Mouse (Mus musculus) lung, adult 18-20 months (tissue): ENCODE measurements at regions not wholly inside any gene's neighbourhood (a gene's known extent, or its start where the extent isn't known, plus 50 kb on each side); places are given as distances from the start of the nearest gene placed in this dataset.

ENCODE experiments used
- DNase-seq, 2 experiments: peaks; one replicate each; pipeline ENCODE4 v3.0.0; 2022; ENCODE audit warnings: mixed read lengths in 2 of 2

DNA sequence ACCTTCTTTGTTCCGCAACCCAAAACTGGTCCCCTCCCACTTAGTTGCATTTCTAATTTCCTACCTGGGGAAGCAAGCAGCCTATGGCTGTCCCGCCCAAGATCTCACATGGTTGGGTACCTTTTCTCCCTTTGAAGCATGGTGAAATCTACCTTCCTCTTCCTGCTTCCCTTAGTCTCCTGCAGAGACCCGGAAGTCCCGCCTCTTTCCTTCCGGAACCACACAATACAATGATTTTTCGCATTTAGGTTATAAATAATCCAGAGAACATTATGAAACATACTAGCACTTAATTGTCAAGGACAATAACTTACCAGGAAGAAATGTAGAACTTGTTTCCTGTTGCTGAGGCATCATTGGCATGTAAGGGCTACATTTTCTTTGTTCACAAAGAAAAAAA, 58.8 kb downstream of the 1700009N14Rik start:
- no peak for DNase-seq

DNA sequence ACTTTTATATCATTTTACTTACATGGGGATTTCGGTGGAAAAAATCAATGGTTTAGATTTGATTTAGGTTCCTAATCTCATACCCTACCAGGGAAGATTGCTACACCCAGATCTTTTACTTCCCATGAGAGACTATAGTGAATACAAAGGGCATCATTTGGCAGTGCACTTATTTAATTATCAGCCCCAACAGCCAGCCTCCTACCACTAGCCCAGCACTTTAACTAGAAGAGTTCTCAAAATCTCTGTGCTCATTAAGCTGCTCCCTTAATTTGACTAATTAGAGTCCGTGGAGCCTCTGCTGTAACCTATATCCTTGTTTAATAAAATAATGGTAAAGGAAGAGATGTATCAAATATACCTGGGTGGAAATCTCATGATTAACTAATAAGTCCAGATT, 77.4 kb downstream of the 1700009N14Rik start:
- DNase-seq, result no peak

DNA sequence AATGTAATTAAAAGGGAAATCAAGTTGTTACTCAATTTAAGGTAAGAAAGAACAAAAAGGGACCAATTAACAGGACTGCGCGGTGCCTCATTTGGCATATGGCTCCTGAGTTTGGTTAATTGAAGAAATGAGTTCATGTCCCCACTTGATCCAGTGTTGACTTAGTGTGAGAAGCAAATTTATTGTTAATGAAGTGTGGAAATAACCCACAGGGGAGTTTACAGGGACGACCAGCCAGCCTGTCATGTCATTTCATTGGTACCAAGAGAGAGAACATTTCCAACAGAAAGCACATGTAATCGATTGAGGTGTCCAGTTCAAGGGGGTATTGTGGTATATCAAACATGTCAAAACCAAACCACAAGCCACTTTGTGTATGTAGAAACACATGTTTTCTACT, 78.6 kb downstream of the 1700009N14Rik start:
- no peak for DNase-seq

DNA sequence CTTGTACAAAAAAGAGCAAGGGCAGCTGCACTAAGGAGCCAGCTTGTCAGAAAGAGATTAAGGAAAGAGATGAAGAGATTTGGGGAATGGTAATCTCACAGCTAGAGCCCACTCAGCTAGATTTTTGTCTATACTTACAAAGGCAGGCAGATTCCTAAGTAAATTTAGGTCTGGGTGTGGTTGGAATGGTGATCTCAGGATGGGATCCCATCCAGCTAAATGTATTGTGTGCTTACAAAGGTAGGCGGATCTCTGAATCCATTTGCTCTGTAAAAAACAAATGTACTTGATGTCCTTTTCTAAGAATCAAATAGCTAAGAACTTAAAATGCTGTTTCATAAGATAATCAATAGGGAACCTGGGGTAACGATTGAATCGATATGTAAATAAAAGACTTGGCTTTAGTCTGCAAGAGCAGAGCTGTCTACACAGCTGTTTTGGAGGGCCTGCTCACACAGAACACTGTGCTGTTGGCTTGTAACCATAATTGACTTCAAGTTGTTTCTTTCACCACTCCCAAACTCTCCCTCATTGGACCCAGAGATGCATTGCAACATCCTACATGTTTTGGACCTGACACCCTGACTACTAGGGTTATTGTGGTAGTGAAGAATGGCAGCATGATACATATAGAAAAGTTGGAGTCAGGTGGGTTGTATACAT, 106.1 kb downstream of the 1700009N14Rik start:
- DNase-seq, result no peak

DNA sequence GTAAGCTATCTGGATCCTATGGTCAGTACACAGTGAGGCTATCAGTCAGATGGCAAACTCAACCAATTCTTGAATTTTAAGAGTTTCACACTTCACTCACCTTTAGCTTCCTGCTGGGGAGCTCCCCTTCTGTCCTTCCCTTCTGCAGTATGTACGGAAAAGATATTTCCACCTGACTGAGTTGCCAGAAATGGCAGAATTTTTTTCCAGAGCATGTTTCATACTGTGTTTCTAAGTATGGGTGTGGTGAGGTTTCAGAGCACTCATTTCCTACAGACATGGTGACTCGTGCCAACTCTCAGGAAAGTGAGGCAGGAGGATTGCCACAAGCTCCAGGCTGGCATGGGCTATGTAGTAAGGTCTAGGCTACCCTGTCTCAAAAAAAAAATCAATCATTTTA, 147.3 kb downstream of the 1700009N14Rik start:
- DNase-seq, result no peak

DNA sequence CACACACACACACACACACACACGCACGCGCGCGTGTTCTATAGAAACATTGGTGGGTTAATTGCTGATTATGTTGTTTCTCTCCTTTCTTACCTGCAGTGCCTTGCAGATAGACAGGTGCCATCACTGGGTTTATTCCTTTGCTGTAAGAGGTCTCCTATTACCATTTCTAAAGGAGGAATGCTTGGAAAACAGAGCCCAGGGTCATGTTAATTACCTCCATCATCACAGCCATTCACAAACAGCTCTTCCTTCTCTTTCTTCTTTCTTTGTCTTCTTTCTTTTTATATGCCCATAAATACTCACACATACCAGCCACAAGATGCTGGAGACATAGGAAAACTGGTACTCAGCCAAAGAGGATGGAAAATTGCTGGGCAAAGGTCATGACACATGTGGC, 155.0 kb downstream of the 1700009N14Rik start:
- no peak for DNase-seq

DNA sequence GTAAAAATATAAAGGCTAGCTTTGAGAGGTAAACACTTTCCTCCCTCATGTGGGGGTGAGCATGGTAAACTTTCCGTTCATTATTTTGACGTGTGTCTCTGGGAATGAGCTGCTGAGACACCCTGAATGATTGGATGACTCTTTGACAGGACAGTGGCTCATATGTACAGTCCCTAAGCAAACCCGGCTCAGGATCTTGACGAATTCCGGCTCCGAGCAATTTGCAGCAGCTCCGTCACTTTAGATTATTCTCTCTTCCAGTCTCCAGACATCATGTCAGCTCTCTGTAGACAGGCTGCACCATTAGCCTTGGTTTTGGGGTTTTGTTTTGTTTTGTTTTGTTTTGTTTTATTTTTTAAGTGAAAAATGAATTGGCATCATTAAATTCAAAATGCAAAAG, 194.0 kb downstream of the 1700009N14Rik start:
- DNase-seq, result no peak

DNA sequence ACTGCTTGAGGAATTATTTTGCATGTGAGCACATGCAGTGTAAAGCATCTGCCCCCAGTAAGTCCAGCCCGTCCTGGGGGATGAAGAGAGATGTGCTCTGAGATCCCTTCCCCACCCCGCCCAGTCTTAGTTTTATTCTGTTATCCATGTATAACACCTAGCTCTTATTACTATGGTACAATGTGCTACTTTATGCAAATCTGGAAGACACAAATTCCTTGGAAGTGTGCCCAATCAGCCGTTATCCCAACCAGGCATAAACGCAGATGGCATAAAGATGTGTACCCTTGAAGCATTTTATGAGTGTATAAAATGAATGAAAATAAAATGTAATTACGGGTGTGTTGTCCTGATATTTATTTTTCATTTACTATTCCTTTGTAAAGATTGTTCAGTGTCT, 194.8 kb downstream of the 1700009N14Rik start:
- DNase-seq, result no peak

DNA sequence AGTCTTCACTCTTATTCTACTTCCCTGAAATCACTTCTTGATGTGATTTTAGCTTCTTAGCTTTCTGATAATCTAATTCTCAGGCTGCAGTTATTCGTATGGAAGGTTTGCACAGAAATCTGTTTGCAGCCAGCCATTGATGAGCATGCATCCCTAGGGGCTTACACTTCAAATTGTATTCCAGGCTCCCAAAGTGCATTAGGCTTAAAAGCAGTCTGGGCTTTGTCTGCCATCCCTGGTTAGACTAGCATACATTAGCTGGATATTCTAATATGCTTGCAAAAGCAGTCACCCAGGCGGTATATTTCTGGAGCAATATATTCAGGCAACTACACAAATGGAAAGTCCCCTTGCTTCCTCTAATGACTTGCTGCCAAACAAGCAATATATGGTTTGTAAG, 210.4 kb downstream of the 1700009N14Rik start:
- no peak for DNase-seq

DNA sequence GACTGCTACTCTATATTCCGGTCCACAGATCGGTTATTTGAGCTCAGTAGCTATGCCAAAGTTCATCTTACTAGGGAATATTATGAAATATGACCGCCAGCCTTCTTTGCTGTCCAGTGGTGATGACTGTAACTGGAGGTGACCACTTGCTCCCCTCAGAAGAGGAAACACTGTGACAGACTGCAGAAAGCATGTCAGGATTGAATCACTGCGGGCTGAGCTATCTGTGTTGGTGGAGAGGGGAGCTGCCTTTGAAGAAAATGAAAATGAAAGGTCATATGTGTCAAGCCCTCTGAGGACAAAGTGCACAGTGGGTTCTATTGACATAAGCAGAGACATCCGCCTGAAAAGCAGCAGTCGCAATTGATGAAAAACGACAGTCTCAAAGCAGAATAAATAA, 222.5 kb downstream of the 1700009N14Rik start:
- no peak for DNase-seq

DNA sequence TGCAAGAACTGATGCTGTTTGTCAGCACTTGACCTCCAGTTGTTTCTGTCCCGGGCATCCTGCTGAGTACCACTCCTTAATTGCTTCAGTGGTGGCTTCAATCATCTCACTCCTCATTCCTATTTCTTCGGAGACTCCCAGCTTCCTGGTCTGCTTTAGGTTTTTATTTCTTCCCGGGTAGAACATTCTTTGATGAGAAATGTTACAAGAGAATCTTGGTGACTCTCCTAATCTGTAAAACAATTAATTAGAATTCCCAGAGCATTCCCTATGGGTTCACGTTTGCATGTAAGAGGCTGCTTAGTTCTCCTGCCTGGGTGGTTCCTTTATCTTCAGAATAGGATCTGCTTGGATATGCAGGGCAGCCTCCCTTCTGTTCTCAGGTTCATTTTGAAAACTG, 245.1 kb downstream of the 1700009N14Rik start:
- DNase-seq, result no peak

DNA sequence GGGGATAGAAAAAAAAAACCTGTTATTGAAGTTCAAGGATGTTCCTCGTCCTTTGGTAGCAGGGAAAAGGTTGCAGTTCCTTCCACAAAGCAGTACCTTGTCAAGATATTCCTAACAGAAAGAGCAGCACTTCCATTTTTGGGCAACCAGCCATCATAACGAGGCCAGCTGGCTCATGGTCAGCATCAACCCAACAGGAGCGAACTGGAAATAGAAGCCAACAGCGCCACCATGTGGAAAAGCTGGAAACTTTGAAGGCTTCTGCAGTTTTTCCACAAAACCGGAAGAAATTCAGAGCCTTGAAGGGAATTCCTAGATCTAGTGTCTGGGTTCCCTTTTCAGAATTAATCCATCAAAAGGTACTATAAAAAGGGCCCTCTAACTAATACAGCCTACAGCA, 247.5 kb downstream of the 1700009N14Rik start:
- peak; percentile 13 to 15 for DNase-seq

DNA sequence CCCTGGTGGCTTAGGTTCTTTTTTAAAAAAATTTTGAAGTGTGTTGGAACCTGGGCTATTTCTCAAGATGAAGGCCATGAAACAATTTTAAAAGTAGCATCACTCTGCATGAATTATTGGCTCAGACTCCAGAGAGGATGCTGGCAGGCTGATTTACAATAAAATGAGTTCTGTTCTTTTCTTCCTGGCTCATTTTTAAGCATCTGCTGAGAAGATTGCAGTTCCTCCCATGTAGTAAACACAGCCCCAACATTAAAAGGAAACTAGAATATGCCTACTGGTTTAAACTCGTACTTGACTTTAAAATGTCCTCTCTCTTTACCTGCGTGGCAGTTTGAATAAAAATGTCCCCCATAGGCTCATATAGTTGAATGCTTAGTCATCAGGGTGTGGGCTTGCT, 249.3 kb downstream of the 1700009N14Rik start:
- DNase-seq, result no peak

DNA sequence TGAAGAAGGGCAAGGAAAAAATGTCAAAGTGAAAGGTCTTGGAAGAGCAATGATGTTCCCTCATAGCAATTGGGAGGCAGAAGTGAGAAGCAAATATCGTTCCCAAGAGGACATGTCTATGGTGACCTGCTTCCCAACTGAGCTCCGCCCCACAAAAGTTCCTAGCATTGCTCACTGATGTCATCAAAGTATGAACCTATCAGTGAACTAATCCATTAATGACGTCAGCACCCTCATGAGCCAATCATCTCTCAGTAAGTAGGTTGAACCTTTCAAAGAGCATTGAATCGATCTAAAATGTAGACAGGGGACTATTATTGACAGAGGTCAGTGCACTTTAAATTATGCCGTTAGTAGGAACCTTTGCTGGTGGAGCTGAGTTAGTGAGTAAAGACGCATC, 267.4 kb downstream of the 1700009N14Rik start:
- DNase-seq, result no peak

DNA sequence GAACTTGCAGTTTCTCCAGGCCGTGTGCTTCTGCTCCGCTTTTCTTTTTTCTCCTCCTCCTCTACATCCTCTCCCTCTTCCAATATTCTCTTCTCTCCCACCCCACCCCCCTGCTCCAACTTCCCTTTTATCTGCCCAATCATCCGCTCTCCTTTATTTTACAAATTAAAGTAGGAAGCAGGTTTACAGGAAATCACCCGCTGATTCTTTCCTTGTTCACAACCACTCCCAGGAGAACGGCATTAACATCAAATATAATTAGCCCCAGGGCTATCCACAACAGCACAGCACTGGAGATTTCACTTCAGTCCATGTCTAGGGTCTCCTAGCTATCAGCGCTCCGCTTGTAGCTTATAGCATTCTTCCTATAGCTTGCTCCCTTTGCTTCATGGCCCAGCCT, 268.6 kb downstream of the 1700009N14Rik start:
- DNase-seq, result no peak

DNA sequence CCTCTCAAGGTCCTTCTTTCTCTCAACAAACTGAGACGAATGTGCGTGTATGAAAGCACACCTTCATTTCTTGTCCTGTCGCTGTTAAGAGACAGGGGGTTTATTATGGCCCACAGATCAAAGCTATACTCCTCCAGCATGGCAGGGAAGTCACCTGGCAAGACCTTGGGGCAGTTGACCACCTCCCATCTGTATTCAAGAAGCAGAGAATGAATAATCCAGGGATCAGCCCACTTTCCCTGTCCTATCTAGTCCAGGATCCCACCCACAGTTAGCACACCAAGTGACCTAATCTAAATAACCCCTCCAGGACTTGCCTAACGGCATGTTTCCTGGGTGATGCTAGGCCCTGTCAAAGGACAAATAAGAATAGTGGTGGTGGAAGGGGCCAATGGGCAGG, 269.9 kb downstream of the 1700009N14Rik start:
- no peak for DNase-seq

DNA sequence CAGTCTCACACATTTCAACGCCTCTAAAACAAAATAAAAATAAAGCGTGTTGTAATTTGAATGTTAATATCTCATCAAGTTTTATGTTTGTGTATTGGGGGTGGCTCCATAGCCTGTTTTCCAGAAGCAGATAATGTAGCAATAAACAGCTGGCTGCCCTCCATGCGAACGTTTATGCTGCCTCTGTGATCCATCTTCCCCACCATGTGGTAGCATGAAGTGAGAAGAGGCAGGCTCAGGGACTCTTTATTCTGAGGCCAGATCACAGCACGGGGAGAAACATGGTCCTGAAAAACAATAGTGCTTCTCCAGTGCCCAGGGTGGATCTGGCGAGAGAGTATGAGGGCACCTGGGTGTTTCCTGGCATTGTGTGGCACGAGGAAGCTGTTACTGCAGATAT, 271.4 kb downstream of the 1700009N14Rik start:
- DNase-seq, result no peak

DNA sequence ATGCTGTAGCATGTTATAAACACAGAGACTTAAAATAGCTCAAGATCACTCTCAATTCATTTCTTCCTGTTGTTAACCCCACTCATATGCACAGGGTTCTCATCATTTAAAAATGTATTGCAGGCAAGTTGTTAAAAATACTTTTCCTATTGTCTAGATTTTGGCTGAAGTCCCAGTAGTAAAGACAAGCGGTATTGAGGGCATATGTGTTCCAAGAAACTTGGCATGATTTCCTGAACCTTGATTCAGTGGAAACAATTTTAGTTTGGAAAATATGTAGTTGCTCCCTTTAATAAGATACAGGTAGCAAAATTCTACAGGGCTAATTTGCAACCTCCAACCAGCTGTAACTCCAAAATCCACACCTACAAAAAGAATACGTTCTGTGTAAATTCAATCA, 315.5 kb downstream of the 1700009N14Rik start:
- no peak for DNase-seq

DNA sequence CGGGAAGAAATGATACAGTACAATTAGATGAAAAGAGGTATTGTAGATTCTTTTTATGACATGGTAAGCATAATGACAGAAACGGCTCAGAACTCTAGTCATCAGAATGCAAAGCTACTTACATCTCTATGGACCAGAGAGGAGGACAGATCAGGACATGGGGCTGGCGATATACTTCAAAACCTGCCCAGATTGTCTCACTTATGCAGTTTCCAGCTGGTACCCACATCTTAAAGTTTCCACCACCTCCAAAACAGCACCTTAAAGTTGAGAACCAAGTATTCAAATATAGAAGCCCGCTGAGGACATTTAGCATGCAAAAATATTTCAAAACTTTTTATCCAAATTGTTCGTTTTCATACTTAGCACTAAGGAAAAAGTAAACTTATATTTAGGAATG, 341.0 kb downstream of the 1700009N14Rik start:
- no peak for DNase-seq

DNA sequence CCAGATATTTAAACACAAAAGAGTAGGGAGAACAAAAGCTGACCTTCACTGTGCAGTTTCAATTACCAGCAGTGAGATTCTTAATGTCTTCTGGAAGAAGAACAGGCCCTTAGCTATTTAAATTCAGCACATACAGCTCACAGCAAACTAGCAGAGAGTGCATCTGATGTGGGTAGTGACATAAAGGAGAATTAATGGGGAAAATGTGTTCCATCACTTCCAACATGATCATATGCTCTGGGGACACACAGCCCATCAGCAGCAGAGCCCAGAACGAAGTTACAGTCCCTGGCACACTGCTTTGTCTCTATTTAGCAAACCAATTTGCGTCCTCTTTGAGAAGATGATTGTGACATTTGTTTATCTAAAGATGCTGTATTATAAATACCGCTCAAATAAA, 332.9 kb upstream of the Aco1 start:
- DNase-seq, result no peak

DNA sequence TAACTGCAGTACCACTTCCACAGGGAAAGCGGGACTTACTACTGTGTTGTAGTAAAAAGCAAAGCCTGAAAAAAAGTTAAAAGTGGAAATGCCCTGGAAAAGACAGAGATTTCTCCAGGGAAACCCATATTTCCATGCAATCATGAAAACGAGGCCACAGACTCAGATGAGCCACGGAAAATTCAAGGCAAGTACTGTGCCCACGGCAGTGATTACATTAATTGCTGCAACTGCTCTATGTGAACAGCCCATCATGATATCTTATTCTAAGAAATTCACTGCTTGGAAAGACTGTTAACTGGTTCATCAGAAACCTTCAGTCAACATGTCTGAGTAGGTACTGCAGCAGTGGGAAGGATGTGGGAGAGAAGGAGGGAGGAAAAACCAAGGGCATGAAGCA, 330.1 kb upstream of the Aco1 start:
- no peak for DNase-seq

DNA sequence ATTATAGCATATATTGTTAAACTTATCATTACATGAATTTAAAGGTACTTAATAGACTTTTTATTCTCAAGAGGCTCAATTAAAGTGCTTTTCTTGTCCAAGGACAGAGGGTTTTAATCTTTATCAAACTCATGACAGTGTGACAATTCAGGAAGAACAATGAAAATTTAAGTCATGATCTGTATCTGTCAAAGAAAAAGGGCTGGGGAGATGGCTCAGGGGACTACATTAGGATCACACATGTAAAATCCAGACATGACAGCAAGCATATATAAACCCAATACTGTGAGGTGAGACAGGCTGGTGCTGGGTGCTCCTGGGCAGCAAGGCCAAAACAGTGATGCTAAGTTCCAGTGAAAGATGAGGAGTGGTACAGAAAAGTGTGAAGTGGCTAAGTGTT, 327.3 kb upstream of the Aco1 start:
- no peak for DNase-seq

DNA sequence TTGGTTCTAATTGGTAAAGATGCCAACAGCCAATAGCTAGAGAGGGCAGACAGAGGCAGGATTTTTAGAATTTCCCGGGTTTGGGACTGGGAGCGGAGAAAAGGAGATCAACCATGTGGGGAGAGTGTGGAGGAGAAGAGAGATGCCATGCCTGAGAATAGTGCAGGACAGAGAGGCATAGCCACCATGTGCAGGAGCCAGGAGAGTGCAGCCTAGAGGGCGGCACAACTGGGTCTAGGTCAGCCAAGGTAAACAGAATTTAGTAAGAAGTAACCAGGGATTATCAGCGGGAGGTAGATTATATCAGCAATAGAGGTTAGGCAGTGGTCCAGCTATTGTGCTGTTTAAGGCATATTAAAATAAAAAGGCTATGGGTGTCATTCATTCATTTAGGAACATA, 325.2 kb upstream of the Aco1 start:
- DNase-seq, result no peak

DNA sequence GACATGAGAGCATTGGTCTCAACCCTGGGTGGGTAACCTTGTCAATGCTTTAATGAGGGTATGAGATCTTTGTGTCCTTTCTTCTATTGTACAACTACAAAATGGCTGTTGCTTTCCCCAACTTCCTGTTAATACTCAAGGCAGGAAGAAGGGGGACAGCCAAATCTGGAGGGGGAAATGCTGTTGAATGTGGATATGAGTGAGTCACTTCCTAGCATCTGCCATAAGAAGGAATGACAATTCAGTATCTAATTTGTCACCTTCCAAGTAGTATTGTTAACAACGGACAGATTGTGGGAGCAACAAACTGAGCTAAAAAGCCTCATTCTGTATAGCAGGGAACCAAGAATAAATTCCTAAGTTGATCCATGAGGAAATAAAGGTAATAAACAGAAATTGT, 309.2 kb upstream of the Aco1 start:
- DNase-seq, result no peak
